Mouse (Mus musculus): ENCODE data around the gene Ugt1a7c. TPM values are rescaled to one million over a fixed set of nuclear protein-coding genes. Genes with fewer than 3 reads are reported as not detected.
"Not testable (repeated sequence)": the region's sequence is repeated elsewhere in the genome, so short reads cannot be mapped to it uniquely, and the experiment has no call there.

Gene Ugt1a7c
- total RNA-seq, 2 experiments from 2014 or later: 0.44 to 0.82 TPM

- DNase-seq (ENCODE audit: low spot score in 2 of 2): no peak
- intact Hi-C loops (cut with DNase I): no loop called here
These were observed 122.3 kb downstream of the Ugt1a7c start for GRCm38 (mm10) chr1:88217144-88217543.

- DNase-seq (ENCODE audit: low spot score in 2 of 2): no peak
- intact Hi-C loops (cut with DNase I): no loop called here
These were observed 122.7 kb downstream of the Ugt1a7c start for GRCm38 (mm10) chr1:88217576-88217975.

- intact Hi-C loops (cut with DNase I): no loop called here
- no peak for DNase-seq (ENCODE audit: low spot score in 2 of 2)
These were observed 123.2 kb downstream of the Ugt1a7c start for GRCm38 (mm10) chr1:88218051-88218450.

GRCm38 (mm10) chr1:88218591-88218990 is 123.7 kb downstream of the Ugt1a7c start:
- intact Hi-C loops (cut with DNase I): no loop called here
- DNase-seq (ENCODE audit: low spot score in 2 of 2): no peak

GRCm38 (mm10) chr1:88219054-88219453 is 124.2 kb downstream of the Ugt1a7c start:
- DNase-seq (ENCODE audit: low spot score in 2 of 2): no peak
- intact Hi-C loops (cut with DNase I): no loop called here

GRCm38 (mm10) chr1:88220336-88220735 is 125.5 kb downstream of the Ugt1a7c start:
- intact Hi-C loops (cut with DNase I): loop anchor here (5.0 kb wide), 1 partner anchor 82 kb away; no protein-coding TSS in a partner anchor
- no peak for DNase-seq (ENCODE audit: low spot score in 2 of 2)

GRCm38 (mm10) chr1:88222216-88222615 is 127.4 kb downstream of the Ugt1a7c start:
- intact Hi-C loops (cut with DNase I): loop anchor here (5.0 kb wide), 1 partner anchor 80 kb away; no protein-coding TSS in a partner anchor

GRCm38 (mm10) chr1:88223011-88223515 is 128.2 kb downstream of the Ugt1a7c start:
- DNase-seq (ENCODE audit: low spot score in 2 of 2): not testable (repeated sequence)
- intact Hi-C loops (cut with DNase I): loop anchor here (5.0 kb wide), 1 partner anchor 79 kb away; no protein-coding TSS in a partner anchor

More at GRCm38 (mm10) chr1:88222216-88222615, 127.4 kb downstream of the Ugt1a7c start:
- no peak for DNase-seq (ENCODE audit: low spot score in 2 of 2)

GRCm38 (mm10) chr1:88223591-88223990 is 128.7 kb downstream of the Ugt1a7c start:
- peak in 1 of 2 experiments; percentile 4 for DNase-seq (ENCODE audit: low spot score in 2 of 2)
- intact Hi-C loops (cut with DNase I): loop anchor here (5.0 kb wide), 1 partner anchor 79 kb away; no protein-coding TSS in a partner anchor

- DNase-seq (ENCODE audit: low spot score in 2 of 2): no peak
- intact Hi-C loops (cut with DNase I): loop anchor here (5.0 kb wide), 1 partner anchor 78 kb away; no protein-coding TSS in a partner anchor
These were observed 129.3 kb downstream of the Ugt1a7c start for GRCm38 (mm10) chr1:88224029-88224776.

- DNase-seq (ENCODE audit: low spot score in 2 of 2); intact Hi-C loops (cut with DNase I): not testable (repeated sequence)
These were observed 130.4 kb downstream of the Ugt1a7c start for GRCm38 (mm10) chr1:88225301-88225700.

GRCm38 (mm10) chr1:88225741-88226140 is 130.9 kb downstream of the Ugt1a7c start:
- intact Hi-C loops (cut with DNase I): no loop called here
- DNase-seq (ENCODE audit: low spot score in 2 of 2): no peak

- DNase-seq (ENCODE audit: low spot score in 2 of 2): no peak
- intact Hi-C loops (cut with DNase I): no loop called here
These were observed 132.0 kb downstream of the Ugt1a7c start, which contains the start of gene Mroh2a for GRCm38 (mm10) chr1:88226670-88227379. Gene Mroh2a (plus strand): TSS chr1:88226986.

- DNase-seq (ENCODE audit: low spot score in 2 of 2): no peak
- intact Hi-C loops (cut with DNase I): no loop called here
These were observed 132.6 kb downstream of the Ugt1a7c start for GRCm38 (mm10) chr1:88227482-88227881.

- no peak for DNase-seq (ENCODE audit: low spot score in 2 of 2)
- intact Hi-C loops (cut with DNase I): no loop called here
These were observed 133.3 kb downstream of the Ugt1a7c start for GRCm38 (mm10) chr1:88228121-88228520.

GRCm38 (mm10) chr1:88229566-88229965 is 134.7 kb downstream of the Ugt1a7c start:
- intact Hi-C loops (cut with DNase I): no loop called here
- no peak for DNase-seq (ENCODE audit: low spot score in 2 of 2)

GRCm38 (mm10) chr1:88229986-88230385 is 135.1 kb downstream of the Ugt1a7c start:
- intact Hi-C loops (cut with DNase I): no loop called here
- no peak for DNase-seq (ENCODE audit: low spot score in 2 of 2)

GRCm38 (mm10) chr1:88230421-88230820 is 135.6 kb downstream of the Ugt1a7c start:
- intact Hi-C loops (cut with DNase I): no loop called here
- no peak for DNase-seq (ENCODE audit: low spot score in 2 of 2)

- intact Hi-C loops (cut with DNase I): no loop called here
- no peak for DNase-seq (ENCODE audit: low spot score in 2 of 2)
These were observed 136.3 kb downstream of the Ugt1a7c start for GRCm38 (mm10) chr1:88230981-88231802.
